Mouse (Mus musculus) heart, adult 2 months (tissue): Measurements from ENCODE around the gene Xpo6. TPM values are rescaled to one million over a fixed set of nuclear protein-coding genes. Genes with fewer than 3 reads are reported as not detected.
A peak's percentile ranks its signal among the peaks of the same experiment; 100 is the strongest.

Experiments used
- DNase-seq, 2 experiments: peaks; one replicate each; pipeline ENCODE4 v3.0.0; 2021
- H3K27ac ChIP-seq: fragments of 200-600 bp; 2 replicates; pipeline ENCODE4 v1.8.1; 2022
- H3K27me3 ChIP-seq: fragments of 200-500 bp; 2 replicates; pipeline ENCODE4 v1.6.1; 2012; ENCODE audit warnings: mild to moderate bottlenecking, low read length, inconsistent platforms, mixed read lengths; ENCODE audit not compliant: control insufficient read depth, insufficient read depth
- H3K36me3 ChIP-seq: fragments of 200-500 bp; 2 replicates; pipeline ENCODE4 v1.6.1; 2012; ENCODE audit warnings: low read length, inconsistent platforms; ENCODE audit not compliant: control insufficient read depth, insufficient read depth
- H3K4me1 ChIP-seq: fragments of 200-500 bp; 2 replicates; pipeline ENCODE4 v1.6.1; 2011; ENCODE audit warnings: low read length; ENCODE audit not compliant: control insufficient read depth, insufficient read depth
- H3K4me3 ChIP-seq: fragments of 200-600 bp; 2 replicates; pipeline ENCODE4 v1.8.1; 2022
- H3K79me2 ChIP-seq: fragments of 200-500 bp; replicated peaks from 2 replicates; pipeline ENCODE4 v1.6.1; 2012; ENCODE audit warnings: mild to moderate bottlenecking, inconsistent platforms, low read length, moderate library complexity, mixed read lengths; ENCODE audit not compliant: control insufficient read depth, insufficient read depth
- H3K9ac ChIP-seq: fragments of 200-500 bp; 2 replicates; pipeline ENCODE4 v1.6.1; 2012; ENCODE audit warnings: low read depth, mild to moderate bottlenecking, control low read depth, inconsistent platforms, low read length, mixed read lengths
- CTCF ChIP-seq: fragments of 200-600 bp; IDR thresholded peaks from 2 replicates; pipeline ENCODE4 v1.8.1; 2022; ENCODE audit warnings: antibody characterized with exemption, mild to moderate bottlenecking, moderate library complexity
- EP300 ChIP-seq: fragments of 200-500 bp; IDR thresholded peaks from 2 replicates; pipeline ENCODE4 v1.6.1; 2011; ENCODE audit warnings: low read depth, low read length, control low read depth; ENCODE audit not compliant: insufficient read depth
- POLR2A ChIP-seq: fragments of 200-500 bp; IDR thresholded peaks from 2 replicates; pipeline ENCODE4 v1.6.1; 2011; ENCODE audit warnings: mild to moderate bottlenecking, low read depth, low read length, control low read depth; ENCODE audit not compliant: insufficient read depth
- WGBS: fragments of 180-500 bp; shearing (Covaris S2); methylation state at CpG from one replicate; pipeline ENCODE4 v1.1.7; 2018; 5-methylcytosine and 5-hydroxymethylcytosine counted together
- intact Hi-C: fragments of 180-260 bp; cut with DNase I; formaldehyde crosslinking; loops from one replicate; pipeline ENCODE4 v1.15.1; 2025
- polyA plus RNA-seq: library from polyadenylated mRNA; depleted of rRNA; stranded (reverse); fragments of >200 nt; gene quantifications from 2 replicates; pipeline ENCODE4 v1.2.3, GENCODE M21; 2012
- total RNA-seq, 2 experiments: library from RNA; stranded (reverse); gene quantifications; 2 replicates each; pipeline ENCODE4 v1.2.3; 2021

Gene Xpo6
- total and polyA plus RNA-seq, 3 experiments: 16.5 to 133 (median 16.8) TPM

DNA sequence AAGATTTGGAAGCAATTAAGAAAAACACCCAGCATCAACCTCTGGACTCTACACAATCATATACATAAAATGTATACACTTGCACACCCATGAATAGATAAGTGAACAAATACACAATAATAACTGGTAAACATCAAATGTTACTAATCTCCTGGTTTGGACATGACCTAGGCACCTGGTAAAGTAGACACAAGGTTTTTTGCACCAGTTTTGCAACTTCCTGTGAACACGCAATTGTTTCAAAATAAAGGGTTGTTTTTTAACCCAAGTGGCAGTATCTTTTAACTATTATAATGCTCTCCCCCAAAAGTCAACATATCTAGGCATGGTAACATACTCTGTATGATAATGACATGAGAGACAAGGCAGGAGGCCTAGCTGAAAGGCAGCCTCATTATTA, 10.8 kb downstream of the Xpo6 start:
- intact Hi-C loops: no loop called here
- no peak overlapping the region for H3K4me3 ChIP-seq
- H3K9ac ChIP-seq: no peak overlapping the region
- H3K36me3 ChIP-seq: peaks cover 2% of the 10 kb centered on the region
- no peak overlapping the region for H3K27ac ChIP-seq
- 62% methylated on average over 1 of the region's 1 CpGs for WGBS
- TF ChIP-seq POLR2A (no peak), CTCF (no peak), EP300 (no peak)
- H3K79me2 ChIP-seq: peaks cover 5% of the 10 kb centered on the region; the same call in 1 of the 2 replicates
- no peaks in the 10 kb centered on the region for H3K27me3 ChIP-seq
- DNase-seq: no peak
- H3K4me1 ChIP-seq: peaks cover 4% of the 10 kb centered on the region

DNA sequence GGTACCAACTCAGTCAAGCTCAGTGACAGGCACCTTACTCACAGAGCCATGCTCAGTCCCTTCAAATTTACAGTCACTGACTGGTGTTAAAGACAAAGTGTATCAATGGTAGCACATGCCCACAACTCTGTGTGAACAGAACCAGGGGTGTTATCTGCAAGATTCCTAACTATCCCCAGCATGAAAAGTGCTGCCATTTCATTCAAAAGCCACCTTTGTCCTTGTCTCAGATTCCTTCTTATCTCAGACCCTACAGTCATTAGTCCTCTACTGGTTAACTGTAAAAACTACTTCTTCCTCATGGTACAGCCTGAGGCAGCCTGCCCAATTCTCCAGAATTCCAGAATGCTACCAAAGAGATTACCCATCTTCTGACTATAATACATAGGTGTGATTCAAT, 14.3 kb downstream of the Xpo6 start:
- H3K4me3 ChIP-seq: no peak overlapping the region
- TF ChIP-seq POLR2A (no peak), EP300 (no peak), CTCF (no peak)
- H3K36me3 ChIP-seq: peaks cover 18% of the 10 kb centered on the region
- H3K27ac ChIP-seq: no peak overlapping the region
- peaks cover 3% of the 10 kb centered on the region; the same call in 1 of the 2 replicates for H3K79me2 ChIP-seq
- intact Hi-C loops: no loop called here
- no peak overlapping the region for H3K9ac ChIP-seq
- no peak for DNase-seq
- peaks cover 13% of the 10 kb centered on the region for H3K4me1 ChIP-seq
- no peaks in the 10 kb centered on the region for H3K27me3 ChIP-seq

DNA sequence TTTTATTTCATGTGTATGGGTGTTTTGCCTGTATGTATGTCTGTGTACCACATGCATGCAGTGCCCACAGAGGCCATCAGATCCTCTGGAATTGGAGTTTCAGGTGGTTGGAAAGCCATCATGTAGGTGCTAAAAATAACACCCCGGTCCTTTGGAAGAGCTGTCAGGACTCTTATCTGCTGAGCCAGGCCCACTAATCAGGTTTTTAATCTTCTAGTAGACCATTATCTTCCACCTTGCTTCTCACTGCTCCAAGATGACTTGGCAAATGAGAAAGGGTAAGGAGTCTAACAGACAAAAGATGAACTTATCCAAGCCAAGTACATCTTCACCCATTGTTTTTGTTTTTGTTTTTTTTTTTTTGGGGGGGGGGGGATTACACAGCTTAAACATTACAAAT, 16.7 kb downstream of the Xpo6 start:
- H3K27me3 ChIP-seq: no peaks in the 10 kb centered on the region
- no peak overlapping the region for H3K4me3 ChIP-seq
- H3K27ac ChIP-seq: no peak overlapping the region
- no peak for DNase-seq
- H3K9ac ChIP-seq: no peak overlapping the region
- TF ChIP-seq POLR2A: no peak
- TF ChIP-seq CTCF: no peak
- no peak for TF ChIP-seq EP300
- peaks cover 22% of the 10 kb centered on the region for H3K36me3 ChIP-seq
- peaks cover 14% of the 10 kb centered on the region for H3K4me1 ChIP-seq
- intact Hi-C loops: no loop called here
- H3K79me2 ChIP-seq: peaks cover 5% of the 10 kb centered on the region; the same call in 1 of the 2 replicates
- 3% methylated on average over 1 of the region's 1 CpGs for WGBS

DNA sequence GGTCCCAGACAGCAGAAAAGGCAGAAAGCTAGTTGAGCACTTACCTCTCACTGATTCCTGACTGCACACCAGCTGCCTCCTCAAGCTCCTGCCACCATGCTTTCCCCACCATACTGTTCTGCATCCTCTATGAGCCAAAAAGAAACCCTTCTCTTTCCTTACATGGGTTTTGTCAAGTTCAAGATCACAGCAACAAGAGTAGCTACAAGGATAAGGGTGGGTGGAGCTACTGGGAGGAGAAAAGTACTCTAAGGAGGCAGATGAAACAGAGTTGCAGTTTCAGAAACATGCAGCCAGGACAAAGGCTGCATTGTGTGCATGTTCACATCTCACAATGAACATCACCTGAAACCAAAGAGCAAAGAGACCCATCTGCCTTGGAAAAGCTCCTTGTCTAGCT, 18.8 kb downstream of the Xpo6 start:
- Histone ChIP-seq H3K9ac (no peak overlapping the region), H3K36me3 (peaks cover 22% of the 10 kb centered on the region), H3K27ac (no peak overlapping the region), H3K4me1 (peaks cover 17% of the 10 kb centered on the region), H3K27me3 (no peaks in the 10 kb centered on the region), H3K4me3 (no peak overlapping the region), H3K79me2 (peaks cover 9% of the 10 kb centered on the region)
- intact Hi-C loops: no loop called here
- TF ChIP-seq CTCF (no peak), POLR2A (no peak), EP300 (no peak)
- no peak for DNase-seq

DNA sequence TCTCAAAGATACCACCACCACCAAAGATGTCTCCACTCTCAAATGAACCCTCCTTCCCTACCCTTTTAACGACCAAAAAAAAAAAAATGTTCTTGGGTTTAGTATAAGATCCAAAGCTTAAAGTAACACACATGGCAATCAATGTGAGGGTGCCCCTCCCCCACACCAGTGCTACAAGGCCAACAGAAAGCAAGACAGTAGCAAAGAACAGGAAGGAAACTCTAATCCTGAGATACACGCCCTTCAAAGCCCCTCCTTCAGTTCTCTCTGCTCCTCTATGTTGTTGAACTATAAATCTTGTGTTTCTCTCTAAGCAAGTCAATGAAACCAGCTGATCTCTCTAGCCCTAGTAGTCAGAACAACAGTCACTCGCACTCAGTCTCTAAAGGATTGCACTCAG, 19.3 kb downstream of the Xpo6 start:
- 50% methylated on average over 3 of the region's 3 CpGs for WGBS
- TF ChIP-seq EP300 (no peak), CTCF (no peak), POLR2A (no peak)
- Histone ChIP-seq H3K36me3 (peaks cover 22% of the 10 kb centered on the region), H3K4me3 (no peak overlapping the region), H3K79me2 (peaks cover 9% of the 10 kb centered on the region), H3K9ac (no peak overlapping the region), H3K27ac (no peak overlapping the region), H3K4me1 (peaks cover 17% of the 10 kb centered on the region), H3K27me3 (no peaks in the 10 kb centered on the region)
- peak in 1 of 2 experiments; percentile 18 for DNase-seq
- intact Hi-C loops: no loop called here

DNA sequence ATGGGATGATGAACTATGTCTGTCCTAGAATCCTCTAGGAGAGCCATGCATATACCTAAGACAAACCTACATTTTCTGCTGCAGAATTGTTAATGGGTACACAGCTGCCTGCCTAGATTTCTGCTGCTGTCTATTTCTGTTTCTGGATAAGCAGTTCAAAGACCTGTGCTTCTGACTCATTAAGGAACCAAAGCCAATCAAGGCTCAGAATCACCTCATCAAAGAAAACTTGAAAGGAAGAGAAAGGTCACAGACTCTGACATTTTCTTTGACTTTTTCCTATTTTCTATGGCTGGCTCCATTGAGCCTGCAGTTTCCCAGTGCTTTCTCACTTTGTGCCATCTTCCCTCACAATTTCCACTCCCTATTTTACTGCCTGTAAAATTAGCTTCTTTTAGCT, 21.5 kb downstream of the Xpo6 start:
- no peak for DNase-seq
- intact Hi-C loops: no loop called here
- peaks cover 15% of the 10 kb centered on the region for H3K4me1 ChIP-seq

DNA sequence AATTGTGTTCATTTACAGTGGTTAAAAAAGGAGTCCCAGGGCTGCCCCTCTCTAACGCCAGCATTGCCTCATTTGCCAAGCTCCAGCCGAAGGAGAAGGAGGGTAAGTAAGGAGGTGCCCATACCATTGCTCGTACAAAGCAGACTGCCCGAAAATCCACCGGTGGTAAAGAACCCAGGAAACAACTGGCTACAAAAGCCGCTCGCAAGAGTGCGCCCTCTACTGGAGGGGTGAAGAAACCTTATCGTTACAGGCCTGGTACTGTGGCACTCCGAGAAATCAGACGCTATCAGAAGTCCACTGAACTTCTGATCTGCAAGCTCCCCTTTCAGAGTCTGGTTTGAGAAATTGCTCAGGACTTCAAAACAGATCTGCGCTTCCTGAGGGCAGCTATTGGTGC, 24.3 kb downstream of the Xpo6 start:
- WGBS: 91% methylated on average over 12 of the region's 12 CpGs
- intact Hi-C loops: no loop called here
- Histone ChIP-seq H3K36me3 (peaks cover 6% of the 10 kb centered on the region), H3K79me2 (peaks cover 7% of the 10 kb centered on the region), H3K4me1 (peaks cover 6% of the 10 kb centered on the region), H3K4me3 (no peak overlapping the region), H3K27me3 (no peaks in the 10 kb centered on the region), H3K9ac (no peak overlapping the region), H3K27ac (no peak overlapping the region)
- TF ChIP-seq POLR2A (no peak), CTCF (peak; percentile 49)
- DNase-seq: no peak

More for the DNA sequence above, 21.5 kb downstream of the Xpo6 start:
- H3K79me2 ChIP-seq: peaks cover 9% of the 10 kb centered on the region
- H3K36me3 ChIP-seq: peaks cover 19% of the 10 kb centered on the region
- H3K9ac ChIP-seq: no peak overlapping the region
- H3K27me3 ChIP-seq: no peaks in the 10 kb centered on the region
- no peak for TF ChIP-seq CTCF
- TF ChIP-seq POLR2A: no peak
- TF ChIP-seq EP300: no peak
- no peak overlapping the region for H3K27ac ChIP-seq
- no peak overlapping the region for H3K4me3 ChIP-seq
